Mouse (Mus musculus) heart, adult 9 months (tissue): ENCODE measurements at regions not wholly inside any gene's neighbourhood (a gene's known extent, or its start where the extent isn't known, plus 50 kb on each side); places are given as distances from the start of the nearest gene placed in this dataset.

Experiments
- DNase-seq, 2 experiments: peaks; one replicate each; pipeline ENCODE4 v3.0.0; 2022; ENCODE audit warnings: low spot score in 2 of 2

DNA sequence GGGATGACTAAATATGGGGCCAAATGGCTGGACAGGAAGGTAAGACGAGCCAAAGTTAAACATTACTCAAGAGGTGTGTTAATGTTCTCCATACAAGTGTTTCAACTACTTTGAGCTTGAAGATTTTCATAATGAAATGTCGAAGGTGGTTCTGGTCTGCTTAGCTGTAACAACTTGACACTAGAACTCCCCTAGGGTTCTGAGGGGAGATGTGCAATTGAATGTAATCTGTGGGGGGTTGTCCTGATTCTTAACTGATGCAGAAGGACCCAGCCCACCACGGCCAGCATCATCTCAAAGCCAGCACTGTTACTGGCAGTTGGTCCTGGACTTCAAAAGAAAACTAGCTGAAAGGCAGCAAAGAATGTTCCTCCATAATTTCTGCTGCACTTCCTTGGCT is 55.3 kb downstream of the Gpr88 start:
- DNase-seq = no peak

DNA sequence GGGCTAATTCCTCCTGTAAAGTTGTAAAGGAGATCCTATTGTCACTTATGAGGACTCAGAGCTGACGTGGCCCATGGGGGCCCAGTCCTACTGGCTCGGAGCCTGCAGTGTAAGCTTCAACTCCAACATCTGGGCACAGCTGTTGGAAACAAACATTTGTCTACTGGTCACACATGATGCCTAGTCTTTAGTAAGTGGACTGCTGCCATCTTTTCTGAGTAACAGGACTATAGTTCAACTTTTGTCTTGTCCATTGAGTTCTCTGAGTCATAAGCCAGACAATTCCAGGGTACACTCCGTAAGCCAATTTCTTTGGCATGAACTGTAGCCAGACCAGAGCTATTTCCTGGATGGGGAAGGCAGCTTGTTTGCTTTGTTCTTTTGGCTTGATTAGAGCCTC is 58.6 kb downstream of the Gpr88 start:
- peak; percentile 80 to 86 for DNase-seq

DNA sequence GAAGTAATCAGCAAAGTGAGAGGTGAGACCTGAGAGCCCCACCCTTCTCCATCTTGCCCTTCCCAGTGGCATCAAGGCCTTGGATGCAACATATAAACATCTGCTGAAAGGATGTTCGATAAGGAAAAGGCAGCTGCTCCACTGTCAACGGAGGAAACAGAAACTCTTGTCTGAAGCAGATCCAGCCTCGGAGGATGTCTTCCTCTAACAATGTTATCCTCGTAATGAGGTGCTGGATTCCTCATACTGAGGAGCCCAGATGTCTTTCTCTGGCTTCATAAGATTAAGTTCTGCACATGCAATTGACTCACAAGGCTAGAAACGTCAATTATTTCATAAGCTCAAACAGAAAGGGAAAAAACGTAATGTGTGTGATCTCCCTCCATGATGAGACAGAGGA is 61.8 kb upstream of the Vcam1 start:
- peak; percentile 22 to 36 for DNase-seq

DNA sequence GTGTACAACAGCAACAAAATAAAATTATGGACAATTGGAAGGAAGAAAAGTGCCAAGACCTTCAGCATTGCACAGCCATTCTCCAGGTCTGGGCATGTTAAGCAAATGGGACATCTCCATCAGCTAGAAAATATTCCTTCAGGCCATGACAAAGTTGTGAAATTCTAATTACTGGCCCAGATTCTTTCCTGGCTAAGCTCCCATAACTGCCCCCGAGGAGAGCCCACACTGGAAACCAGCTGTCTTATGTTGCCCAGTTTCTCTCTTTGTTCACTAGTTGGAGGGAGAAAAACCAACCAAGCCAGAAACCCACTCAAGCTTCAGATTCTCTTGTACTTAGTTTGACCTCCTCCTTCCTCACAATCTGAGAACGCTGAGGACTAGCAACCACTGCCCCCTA is 61.2 kb upstream of the Vcam1 start:
- peak; percentile 57 to 64 for DNase-seq

DNA sequence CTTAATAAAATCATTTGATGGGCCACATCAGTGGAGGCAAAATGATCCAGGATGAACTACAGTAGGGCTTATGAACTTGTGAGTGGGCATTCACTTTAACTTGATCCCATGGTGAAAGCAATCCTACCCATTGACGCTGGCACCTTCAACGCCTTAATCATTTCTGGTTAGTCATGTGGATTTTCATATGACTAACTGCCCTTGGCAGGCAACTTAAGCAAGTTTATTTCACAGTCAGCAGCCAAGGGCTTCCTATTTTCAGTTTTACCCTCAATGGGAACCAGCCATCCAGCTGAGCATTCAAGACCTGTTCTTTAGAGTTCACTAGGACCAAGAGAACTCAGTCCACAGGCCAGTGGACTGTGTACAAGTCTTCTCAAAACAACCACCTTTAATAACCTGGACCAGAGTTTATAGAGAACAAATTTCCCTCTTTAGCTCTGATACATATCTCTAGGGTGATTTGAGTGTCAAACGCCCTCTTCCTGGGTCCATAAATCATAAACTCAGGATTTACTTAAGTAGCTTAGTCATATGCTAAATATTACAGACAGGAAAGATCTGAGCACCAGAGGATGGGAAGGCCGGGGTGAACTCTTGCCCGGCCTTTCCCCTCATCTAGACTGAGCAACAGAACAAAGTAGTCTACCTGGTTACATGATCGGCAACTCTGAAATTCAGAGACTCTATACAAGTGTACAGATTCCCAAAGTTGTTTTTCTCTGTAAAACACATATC is 60.0 kb upstream of the Vcam1 start:
- DNase-seq = peak; percentile 41 to 49

DNA sequence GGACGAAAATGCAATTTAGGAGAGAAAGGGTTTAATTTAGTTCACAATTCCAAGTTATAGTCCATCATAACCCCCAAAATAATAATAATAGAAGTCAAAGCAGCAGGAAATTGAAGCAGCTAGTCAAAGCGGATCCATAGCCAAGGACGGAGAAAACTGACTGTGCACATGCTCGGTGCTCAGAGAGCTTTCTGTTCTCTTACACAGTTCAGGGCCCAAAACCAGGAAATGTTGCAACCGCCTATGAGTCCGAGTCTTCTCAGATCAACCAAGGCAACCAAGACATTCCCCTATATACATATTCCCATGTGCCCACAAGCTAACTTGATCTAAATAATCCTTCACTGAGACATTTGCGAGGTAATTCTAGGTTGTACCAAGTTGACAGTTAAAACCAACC is 55.7 kb upstream of the Vcam1 start:
- DNase-seq = peak; percentile 39 to 40

DNA sequence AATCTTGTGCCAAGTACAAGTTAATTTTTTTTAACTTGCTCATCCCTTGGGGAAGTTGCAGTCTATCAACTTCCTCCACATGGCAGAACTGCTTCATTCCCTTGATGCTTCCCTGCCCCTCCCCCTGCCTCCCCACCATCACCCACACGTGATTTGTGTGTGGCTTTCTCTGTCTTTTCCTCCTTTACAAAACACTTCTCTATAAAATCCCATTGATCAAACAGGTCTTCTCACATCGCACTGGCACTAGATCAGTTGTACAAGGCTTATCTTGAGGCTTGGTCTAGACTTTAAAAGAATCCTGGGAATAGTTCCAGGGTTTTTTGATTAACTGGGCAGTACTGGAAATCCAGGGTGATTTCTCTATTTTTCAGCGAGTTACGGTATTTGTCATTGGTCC is 55.0 kb upstream of the Vcam1 start:
- peak; percentile 59 to 60 for DNase-seq

DNA sequence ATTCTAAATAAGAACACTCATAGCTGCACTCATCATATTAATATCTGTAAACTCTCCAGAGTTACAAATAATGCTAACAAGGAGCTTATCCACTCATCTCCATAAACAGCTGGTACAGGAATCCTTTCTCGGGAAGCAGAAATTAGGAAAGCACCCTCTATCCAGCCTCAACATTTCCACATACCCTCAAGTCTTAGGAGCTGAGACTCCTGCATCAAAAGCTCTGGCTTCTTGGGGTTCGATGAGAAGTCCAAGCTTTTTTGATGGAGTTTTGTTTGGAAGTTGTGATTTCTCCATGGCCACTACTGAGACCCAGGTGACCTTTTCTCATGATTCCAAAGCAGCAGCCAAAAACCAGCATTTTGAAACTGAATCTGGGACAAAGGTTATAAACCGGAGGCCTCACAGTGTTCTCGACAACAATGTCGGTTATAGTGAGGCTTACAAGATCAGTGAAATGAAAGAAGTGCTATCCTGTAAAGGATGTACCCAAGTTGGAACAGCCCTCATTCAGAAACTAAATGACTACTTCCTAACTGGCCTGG is 50.9 kb upstream of the Vcam1 start:
- DNase-seq = no peak
